Mouse (Mus musculus) liver, adult (tissue): ENCODE results near the gene Slc46a1.

Experiments used
- GATA4 ChIP-seq: IDR thresholded peaks from 2 replicates; pipeline ENCODE4 v1.6.1; 2014; ENCODE audit warnings: mild to moderate bottlenecking, low read length; ENCODE audit not compliant: insufficient replicate concordance

Gene Slc46a1

DNA sequence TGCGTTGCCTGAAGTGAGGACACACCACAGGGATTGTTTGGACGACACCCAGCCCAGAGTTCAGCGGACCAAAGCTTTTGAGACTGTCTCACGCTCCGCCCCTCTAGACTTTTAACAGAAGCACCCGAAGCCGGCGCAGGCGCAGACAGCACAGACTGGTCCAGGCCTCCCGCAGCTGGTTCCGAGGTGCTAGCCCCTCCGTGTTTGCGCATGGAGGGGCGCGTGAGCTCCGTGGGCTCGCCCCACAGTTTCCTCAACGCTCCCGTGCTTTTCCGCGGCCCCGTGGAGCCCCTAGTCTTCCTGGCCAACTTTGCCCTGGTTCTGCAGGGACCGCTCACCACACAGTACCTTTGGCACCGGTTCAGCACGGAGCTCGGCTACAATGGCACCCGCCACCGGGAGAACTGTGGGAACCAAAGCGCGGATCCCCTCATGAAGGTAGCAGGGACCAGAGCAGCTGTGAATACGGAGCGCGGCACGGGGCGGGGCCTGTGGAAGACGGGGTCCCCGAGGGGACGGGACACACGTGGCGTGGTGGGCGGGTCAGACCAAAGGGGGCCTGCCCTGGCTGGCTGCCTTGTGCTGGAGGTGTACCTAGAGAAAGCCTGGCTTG is at the start of gene Slc46a1:
Slc46a1 (plus strand) TSS at position 130 of the 613 bp plus-strand sequence.
- TF ChIP-seq GATA4 = no peak

DNA sequence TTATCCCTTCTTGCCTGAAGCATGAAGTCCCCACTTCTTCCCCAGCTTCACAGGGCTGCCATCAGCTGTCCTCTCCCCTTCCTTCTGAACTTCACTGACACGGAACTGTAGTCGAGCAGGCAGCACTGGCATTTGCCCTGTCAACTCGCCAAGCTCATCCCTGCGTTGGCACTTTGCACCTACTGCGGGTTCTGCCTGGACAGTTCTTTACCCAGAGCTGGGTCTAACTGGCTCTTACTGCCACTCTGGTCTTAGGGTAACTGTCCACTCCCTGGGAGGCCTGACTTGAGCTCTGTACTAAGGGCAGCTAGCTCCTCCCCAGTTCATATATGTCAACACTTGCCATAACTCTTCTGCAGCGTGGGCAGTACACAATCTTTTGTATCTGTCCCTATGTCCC is 48.6 kb upstream of the Slc46a1 start:
- no peak for TF ChIP-seq GATA4

GRCm38 (mm10) chr11:78420263-78420889 is 45.1 kb upstream of the Slc46a1 start:
- TF ChIP-seq GATA4 = peak; percentile 78

DNA sequence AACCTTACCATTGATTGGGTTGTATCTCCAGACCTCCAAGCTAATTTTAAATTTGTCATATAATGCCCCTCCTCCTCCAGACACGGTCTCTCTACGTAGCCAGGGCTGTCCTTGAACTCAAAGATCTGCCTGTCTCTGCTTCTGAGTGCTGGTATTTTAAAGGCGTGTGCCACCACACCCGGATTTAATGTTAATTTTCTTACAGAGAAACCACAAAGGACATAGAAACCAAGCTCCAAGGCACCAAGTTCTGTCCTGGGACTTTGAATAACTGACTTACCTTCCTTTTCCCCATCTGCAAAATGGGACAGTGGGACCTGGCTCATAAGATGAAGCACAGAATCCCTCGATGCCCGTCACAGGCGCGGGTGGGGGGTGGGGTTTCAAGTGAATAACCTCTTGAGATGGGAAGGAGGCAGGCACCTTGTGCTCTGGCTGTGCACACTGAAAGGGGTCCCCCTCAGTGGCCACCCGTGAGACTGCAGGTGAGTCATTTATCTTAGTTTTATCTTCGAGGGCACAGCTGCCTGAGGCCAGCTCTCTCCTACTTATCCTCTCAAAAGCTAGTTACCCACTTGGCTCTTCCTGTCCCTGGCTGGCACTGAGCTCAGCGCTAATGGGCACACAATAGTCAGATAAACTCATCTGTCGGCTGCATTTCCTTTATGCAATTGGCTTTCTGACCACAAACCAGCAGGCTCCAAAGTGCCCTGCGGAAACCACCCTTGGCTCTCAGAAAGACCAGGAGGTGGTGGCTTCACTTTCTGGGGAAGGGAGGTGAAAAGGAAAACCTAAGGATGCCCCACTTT is 44.1 kb upstream of the Slc46a1 start:
- TF ChIP-seq GATA4 = no peak

DNA sequence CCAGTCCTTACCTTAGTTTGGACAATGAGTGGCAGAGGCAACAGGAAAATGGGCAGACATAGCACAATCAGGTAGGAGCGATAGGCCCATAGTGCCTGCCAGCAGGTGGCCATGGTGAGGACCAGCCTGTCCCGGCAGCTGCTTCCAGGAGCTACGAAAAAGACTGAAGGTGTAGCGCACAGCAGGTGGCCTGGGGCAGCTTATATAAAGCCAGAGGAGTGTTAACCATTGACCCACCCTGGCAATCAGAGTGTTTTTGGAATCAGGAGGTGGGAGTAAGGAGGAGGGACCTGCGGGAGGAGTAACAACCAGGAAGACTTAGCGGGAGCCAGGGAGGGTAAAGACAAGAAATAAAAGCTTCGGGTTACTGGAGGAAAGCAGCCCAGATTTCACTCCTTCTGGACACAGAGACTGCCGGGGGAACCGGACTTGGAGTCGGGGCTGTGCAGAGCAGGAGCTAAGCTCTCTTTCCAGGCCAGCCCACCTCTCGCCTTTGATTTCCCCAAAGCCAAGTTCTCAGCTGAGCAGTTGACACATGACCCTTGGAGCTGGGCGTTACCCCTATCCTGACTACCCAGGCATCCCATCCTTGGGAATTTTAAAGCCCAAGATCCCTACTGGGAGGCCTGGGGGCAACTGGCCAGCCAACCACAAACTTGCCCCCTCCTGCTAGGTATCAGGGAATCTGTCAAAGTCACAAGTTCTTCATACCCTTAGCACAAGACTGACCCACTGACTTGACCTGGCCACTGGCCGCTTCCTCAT is 43.3 kb upstream of the Slc46a1 start, which contains the start of gene Slc13a2:
Slc13a2 (minus strand) TSS at position 163 of the 765 bp plus-strand sequence.
- TF ChIP-seq GATA4 = no peak

- TF ChIP-seq GATA4 = no peak
Measured at GRCm38 (mm10) chr11:78424352-78424751, 41.1 kb upstream of the Slc46a1 start.

- no peak for TF ChIP-seq GATA4
Measured at GRCm38 (mm10) chr11:78425572-78425971, 39.9 kb upstream of the Slc46a1 start.

- TF ChIP-seq GATA4 = no peak
Measured at GRCm38 (mm10) chr11:78427655-78428054, 37.8 kb upstream of the Slc46a1 start.

DNA sequence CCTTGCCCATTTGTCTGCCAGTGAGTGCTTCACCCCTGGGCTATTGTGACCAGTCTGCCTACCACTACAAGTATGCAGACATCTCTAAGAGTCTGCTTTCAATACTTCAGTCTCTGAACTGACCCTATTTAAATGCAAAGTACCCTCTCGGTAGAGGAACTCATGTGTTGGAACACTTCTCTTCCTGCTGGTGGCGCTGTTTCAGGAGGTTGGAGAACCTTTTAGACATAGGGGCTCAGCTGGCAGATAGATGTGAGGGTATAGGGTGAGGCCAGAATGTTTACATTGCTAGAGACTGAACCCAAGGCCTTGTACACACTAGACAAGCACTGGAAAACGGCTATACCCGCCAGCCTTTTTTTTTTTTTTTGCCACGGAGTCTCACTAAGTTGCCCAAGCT is 37.2 kb upstream of the Slc46a1 start:
- TF ChIP-seq GATA4 = no peak

GRCm38 (mm10) chr11:78430195-78430878 is 35.2 kb upstream of the Slc46a1 start:
- no peak for TF ChIP-seq GATA4

GRCm38 (mm10) chr11:78431176-78431575 is 34.3 kb upstream of the Slc46a1 start:
- TF ChIP-seq GATA4 = no peak

DNA sequence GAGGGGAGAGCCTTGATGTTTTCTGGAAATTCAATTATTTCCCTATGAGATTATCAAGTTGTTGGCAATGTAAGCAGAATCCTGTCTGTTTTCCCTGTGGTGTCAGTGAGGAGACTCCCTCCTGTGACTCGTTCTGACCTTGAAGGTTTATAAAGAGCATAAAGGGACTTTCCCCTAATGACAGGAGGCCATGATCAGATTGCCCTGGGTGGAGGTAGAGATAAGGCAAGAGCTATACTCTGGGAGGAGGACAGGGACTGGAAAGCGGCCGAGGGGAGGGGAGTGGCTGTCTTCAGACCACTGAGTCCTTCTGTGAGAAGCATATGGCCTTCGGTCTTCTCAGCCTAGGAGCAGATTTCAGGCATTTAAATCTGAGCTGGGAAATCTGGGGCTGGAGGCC is 31.4 kb upstream of the Slc46a1 start:
- TF ChIP-seq GATA4 = no peak

- TF ChIP-seq GATA4 = no peak
Measured at GRCm38 (mm10) chr11:78435776-78436349, 29.6 kb upstream of the Slc46a1 start.

- TF ChIP-seq GATA4 = no peak
Measured at GRCm38 (mm10) chr11:78437182-78437581, 28.3 kb upstream of the Slc46a1 start.

DNA sequence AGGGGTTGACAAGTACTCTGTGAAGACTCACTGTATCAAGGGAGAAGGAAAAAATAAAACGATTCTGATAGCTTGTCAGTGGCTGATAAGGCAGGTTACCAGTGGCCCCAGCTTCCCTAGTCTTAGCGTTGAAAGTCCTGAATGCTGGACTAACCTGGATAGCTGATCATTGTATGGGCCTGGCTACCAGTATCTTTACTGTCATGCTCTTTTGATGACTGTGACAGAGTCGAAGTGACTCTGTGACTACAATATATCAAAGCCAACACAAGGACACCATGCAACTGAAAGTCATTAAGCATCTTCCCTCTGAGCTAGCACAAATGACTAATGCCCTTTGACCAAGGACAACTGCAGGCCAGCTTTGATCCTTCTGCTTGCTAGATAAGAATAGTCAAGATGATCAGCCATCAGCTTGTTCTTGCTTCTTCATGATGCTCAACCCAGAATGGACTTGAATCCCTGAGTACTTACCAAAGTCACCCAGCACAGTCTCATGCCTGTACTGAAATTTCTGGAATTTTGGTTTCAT is 27.0 kb upstream of the Slc46a1 start:
- TF ChIP-seq GATA4 = no peak

DNA sequence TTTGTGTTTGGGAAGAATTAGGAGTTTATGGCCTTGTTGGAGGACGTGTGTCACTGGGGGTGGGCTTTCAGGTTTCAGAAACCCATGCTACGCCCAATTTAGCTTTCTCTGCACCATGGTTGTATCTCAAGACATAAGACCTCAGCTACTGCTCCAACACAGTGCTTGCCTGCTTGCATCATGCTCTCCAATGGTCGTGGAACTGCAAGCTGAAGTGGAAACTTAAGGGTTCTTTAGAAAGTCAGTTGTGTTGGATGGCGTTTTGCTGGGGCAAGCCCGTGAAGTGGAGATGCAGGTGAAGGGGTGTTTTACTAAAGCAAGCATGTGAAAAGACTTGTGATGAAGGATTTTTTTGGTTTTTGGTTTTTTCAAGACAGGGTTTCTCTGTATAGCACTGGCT is 22.4 kb upstream of the Slc46a1 start:
- no peak for TF ChIP-seq GATA4
